Mouse (Mus musculus) urinary bladder, postnatal 36 days (tissue): ENCODE measurements around the gene Tmem132c.
A peak's percentile ranks its signal among the peaks of the same experiment; 100 is the strongest.

Source experiments
- DNase-seq, 2 experiments: peaks; one replicate each; pipeline ENCODE4 v3.0.0; 2022; ENCODE audit warnings: low spot score in 2 of 2, mixed read lengths in 1 of 2

Gene Tmem132c

GRCm38 (mm10) chr5:127609191-127609714, 367.6 kb downstream of the Tmem132c start:
- no peak for DNase-seq

DNA sequence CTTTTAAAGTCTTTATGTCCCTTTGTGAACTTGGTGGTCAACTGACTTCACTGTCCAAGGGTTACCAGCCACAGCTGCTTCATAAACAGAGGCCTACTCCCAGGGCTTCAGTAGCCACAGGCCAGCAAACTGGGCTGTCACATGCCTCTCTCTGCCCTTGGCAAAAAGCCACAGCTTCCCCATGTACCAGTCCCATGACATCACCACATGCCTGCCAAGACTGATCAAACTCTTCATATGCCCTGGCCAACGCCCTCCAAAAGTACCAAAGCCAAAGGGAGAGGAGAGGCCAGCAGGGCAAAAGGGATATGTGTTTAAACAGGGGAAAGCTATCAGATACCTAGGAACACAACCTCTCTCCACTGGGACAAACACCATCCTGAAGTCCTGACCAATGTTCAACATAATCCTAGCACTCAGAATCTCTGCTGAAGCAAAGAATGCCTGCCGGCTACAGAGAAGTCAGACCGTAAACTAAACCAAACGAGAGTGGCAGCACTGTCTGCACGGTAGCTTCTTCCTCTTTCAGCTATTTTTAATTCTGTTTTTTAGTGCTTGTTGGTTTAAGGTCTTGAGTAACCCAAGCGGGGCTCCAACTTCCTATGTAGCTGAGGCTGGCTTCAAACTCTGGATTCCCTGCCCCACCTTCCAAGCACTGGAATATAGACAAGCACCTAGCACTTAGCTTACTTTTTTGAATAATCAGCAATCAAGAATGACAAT, 369.3 kb downstream of the Tmem132c start:
- peak; percentile 28 to 66 for DNase-seq

DNA sequence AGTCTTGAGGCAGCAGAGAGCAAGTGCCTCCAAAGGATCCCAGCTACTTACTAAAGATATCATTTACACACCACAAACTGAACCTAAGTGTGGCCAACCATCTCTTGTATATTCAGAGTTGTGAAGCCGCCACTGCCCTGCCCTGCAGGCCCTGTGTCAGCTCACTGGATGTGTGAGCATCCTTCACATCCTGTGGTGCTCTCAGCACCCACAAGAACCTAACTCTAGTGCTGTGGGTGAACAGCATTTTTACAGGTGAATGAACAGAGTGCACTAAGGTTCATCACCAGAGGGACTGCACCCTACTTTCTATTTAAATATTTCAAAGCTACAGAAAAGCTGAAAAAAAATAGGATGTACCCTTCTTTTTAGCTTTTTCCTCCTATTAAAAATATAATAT, 370.3 kb downstream of the Tmem132c start:
- no peak for DNase-seq

- no peak for DNase-seq
These were observed 370.8 kb downstream of the Tmem132c start for GRCm38 (mm10) chr5:127612397-127612796.
